Mouse (Mus musculus): ENCODE measurements around the gene Iqsec1. TPM values are rescaled to one million over a fixed set of nuclear protein-coding genes. Genes with fewer than 3 reads are reported as not detected.

Gene Iqsec1
- polyA plus RNA-seq, 1 experiment from 2014 or later: 33.4 TPM

DNA sequence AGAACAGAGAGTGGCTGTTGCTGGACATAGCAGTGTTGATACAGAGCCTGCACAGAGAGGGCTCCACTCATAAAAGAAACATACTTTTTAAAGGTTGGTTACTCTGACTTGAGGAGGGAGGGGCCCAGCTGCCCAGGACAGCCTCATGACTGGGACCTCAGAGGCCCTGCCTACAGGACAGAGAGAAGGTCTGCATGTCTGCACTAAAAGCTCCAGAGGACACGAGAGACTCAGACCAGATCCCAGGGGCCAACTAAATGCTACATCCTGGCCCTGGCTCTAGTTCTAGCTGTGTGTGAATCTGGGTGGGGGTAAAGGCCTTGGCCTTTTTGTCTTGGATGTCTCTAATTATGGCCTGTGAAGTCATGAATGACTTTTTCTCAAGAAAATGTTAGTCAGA, 288.4 kb downstream of the Iqsec1 start:
- Histone ChIP-seq H3K4me2 (ENCODE audit: low read depth, low read length) (no peak overlapping the region), H3K4me1 (ENCODE audit: control insufficient read depth, insufficient read depth, low read length) (peaks cover 33% of the 10 kb centered on the region), H3K9ac (replicated peaks; ENCODE audit: low read depth, low read length) (no peak overlapping the region), H3K27me3 (ENCODE audit: control insufficient read depth, insufficient read depth, low read length) (no peaks in the 10 kb centered on the region), H3K27ac (ENCODE audit: low read depth, low read length) (no peak overlapping the region), H3K9me3 (ENCODE audit: control insufficient read depth, low read length) (no peaks in the 10 kb centered on the region), H3K36me3 (ENCODE audit: control insufficient read depth, insufficient read depth, low read length) (no peaks in the 10 kb centered on the region), H3K4me3 (ENCODE audit: low read depth, low read length) (no peak overlapping the region)
- no peak for ATAC-seq (ENCODE audit: low read depth)
- 50% methylated on average over 1 of the region's 1 CpGs for WGBS

GRCm38 (mm10) chr6:90698843-90699242, 289.6 kb downstream of the Iqsec1 start:
- ATAC-seq (ENCODE audit: low read depth): no peak
- H3K27ac ChIP-seq (ENCODE audit: low read depth, low read length): no peak overlapping the region
- no peaks in the 10 kb centered on the region for H3K27me3 ChIP-seq (ENCODE audit: control insufficient read depth, insufficient read depth, low read length)
- H3K4me2 ChIP-seq (ENCODE audit: low read depth, low read length): no peak overlapping the region
- no peaks in the 10 kb centered on the region for H3K9me3 ChIP-seq (ENCODE audit: control insufficient read depth, low read length)
- H3K4me1 ChIP-seq (ENCODE audit: control insufficient read depth, insufficient read depth, low read length): peaks cover 25% of the 10 kb centered on the region
- no peak overlapping the region for H3K4me3 ChIP-seq (ENCODE audit: low read depth, low read length)
- WGBS: 13% methylated on average over 6 of the region's 6 CpGs
- H3K36me3 ChIP-seq (ENCODE audit: control insufficient read depth, insufficient read depth, low read length): no peaks in the 10 kb centered on the region; the same call in 1 of the 2 replicates
- no peak overlapping the region for H3K9ac ChIP-seq (replicated peaks; ENCODE audit: low read depth, low read length)

DNA sequence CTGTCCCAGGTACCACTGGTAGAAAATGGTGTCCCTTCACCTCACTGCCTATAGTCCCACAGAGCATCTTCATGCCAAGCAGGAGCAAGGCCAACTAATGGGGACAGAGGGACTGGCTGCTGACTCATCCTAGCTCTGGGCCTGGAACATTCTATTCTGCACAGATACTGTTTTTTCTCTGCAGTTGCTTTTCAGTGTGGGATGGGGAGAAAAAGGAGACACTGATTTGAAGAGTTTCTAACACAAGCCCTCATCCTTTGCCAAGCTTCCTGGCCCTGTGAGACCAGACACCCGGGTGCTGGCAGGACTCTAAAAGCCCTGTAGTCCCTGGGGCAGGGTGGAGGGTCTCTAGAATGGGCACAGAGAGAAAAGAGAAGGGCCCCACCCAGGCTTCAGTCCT, 292.7 kb downstream of the Iqsec1 start:
- H3K27ac ChIP-seq (ENCODE audit: low read depth, low read length): no peak overlapping the region
- H3K4me2 ChIP-seq (ENCODE audit: low read depth, low read length): no peak overlapping the region
- H3K4me3 ChIP-seq (ENCODE audit: low read depth, low read length): no peak overlapping the region
- no peak for ATAC-seq (ENCODE audit: low read depth)
- 67% methylated on average over 1 of the region's 1 CpGs for WGBS
- H3K9ac ChIP-seq (replicated peaks; ENCODE audit: low read depth, low read length): no peak overlapping the region
- H3K4me1 ChIP-seq (ENCODE audit: control insufficient read depth, insufficient read depth, low read length): peaks cover 9% of the 10 kb centered on the region; the same call in 1 of the 2 replicates
- H3K36me3 ChIP-seq (ENCODE audit: control insufficient read depth, insufficient read depth, low read length): peaks cover 5% of the 10 kb centered on the region; the same call in 1 of the 2 replicates
- H3K27me3 ChIP-seq (ENCODE audit: control insufficient read depth, insufficient read depth, low read length): no peaks in the 10 kb centered on the region
- no peaks in the 10 kb centered on the region; the same call in 1 of the 2 replicates for H3K9me3 ChIP-seq (ENCODE audit: control insufficient read depth, low read length)

DNA sequence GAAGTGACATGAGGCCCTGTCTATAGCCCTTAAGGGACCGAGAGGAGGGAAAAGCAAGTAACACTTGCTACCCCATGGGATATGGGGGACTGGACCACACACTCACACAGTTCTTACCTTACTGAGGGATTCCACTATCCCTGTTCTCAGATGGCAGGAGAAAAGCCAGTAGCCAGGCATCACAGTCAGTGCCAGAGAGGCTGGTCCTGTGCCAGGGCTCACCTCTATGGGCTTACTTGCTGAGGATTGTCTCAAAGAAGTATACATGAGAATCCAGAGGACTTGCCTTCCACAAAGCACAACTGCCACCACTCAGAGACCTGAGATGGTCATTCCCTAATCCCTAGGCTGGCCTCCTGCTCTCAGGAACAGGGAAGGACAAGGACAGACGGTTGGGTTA, 296.1 kb downstream of the Iqsec1 start:
- H3K27ac ChIP-seq (ENCODE audit: low read depth, low read length): no peak overlapping the region
- WGBS: 93% methylated on average over 2 of the region's 2 CpGs
- ATAC-seq (ENCODE audit: low read depth): no peak

DNA sequence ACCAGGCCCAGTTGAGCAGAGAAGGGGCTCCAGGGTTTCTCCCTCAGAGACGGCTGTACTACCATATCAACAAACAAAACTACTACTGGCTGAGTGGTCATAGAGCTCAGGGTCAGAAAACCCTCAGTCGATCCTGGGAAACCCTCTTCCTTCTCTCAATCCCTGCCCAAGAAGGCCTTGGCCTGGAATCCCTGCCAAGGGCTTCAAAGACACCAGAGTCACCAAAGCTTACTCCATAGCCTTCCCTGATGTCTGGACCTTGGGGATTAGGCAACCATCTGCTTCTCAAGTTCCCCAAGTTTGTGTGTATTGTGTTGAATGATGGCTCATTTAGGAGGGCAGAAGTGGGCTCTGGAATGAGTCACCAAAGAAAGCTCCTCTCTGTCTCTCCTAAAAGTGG, 296.6 kb downstream of the Iqsec1 start:
- Histone ChIP-seq H3K36me3 (ENCODE audit: control insufficient read depth, insufficient read depth, low read length) (peaks cover 14% of the 10 kb centered on the region), H3K27ac (ENCODE audit: low read depth, low read length) (no peak overlapping the region), H3K4me1 (ENCODE audit: control insufficient read depth, insufficient read depth, low read length) (no peaks in the 10 kb centered on the region), H3K27me3 (ENCODE audit: control insufficient read depth, insufficient read depth, low read length) (no peaks in the 10 kb centered on the region), H3K9me3 (ENCODE audit: control insufficient read depth, low read length) (no peaks in the 10 kb centered on the region; the same call in 1 of the 2 replicates), H3K4me2 (ENCODE audit: low read depth, low read length) (no peak overlapping the region), H3K4me3 (ENCODE audit: low read depth, low read length) (no peak overlapping the region), H3K9ac (replicated peaks; ENCODE audit: low read depth, low read length) (no peak overlapping the region)
- WGBS: 90% methylated on average over 2 of the region's 2 CpGs
- ATAC-seq (ENCODE audit: low read depth): no peak

More for the DNA sequence above, 296.1 kb downstream of the Iqsec1 start:
- Histone ChIP-seq H3K4me3 (ENCODE audit: low read depth, low read length) (no peak overlapping the region), H3K9me3 (ENCODE audit: control insufficient read depth, low read length) (no peaks in the 10 kb centered on the region; the same call in 1 of the 2 replicates), H3K36me3 (ENCODE audit: control insufficient read depth, insufficient read depth, low read length) (peaks cover 14% of the 10 kb centered on the region), H3K9ac (replicated peaks; ENCODE audit: low read depth, low read length) (no peak overlapping the region), H3K4me1 (ENCODE audit: control insufficient read depth, insufficient read depth, low read length) (no peaks in the 10 kb centered on the region), H3K4me2 (ENCODE audit: low read depth, low read length) (no peak overlapping the region), H3K27me3 (ENCODE audit: control insufficient read depth, insufficient read depth, low read length) (no peaks in the 10 kb centered on the region)

DNA sequence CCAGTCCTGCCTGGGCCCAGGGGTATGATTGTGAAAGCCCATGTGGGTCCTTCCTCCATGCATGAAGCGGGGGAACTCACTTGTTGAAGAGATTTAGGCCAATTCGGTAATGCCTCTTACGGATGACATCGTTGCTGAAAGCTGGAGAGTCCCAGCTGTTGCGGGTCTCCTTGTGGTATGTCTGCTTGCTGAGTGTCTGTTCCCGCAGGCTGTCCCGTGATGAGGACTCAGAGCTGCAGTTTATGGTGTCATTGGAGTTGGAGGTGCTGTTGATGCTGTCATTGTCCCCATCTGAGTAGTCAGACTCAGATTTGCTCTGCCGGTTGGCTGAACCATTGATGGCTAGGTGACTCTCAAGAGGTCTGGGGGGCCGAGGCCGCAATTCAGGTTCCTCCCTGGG, 299.0 kb downstream of the Iqsec1 start:
- Histone ChIP-seq H3K4me3 (ENCODE audit: low read depth, low read length) (no peak overlapping the region), H3K27ac (ENCODE audit: low read depth, low read length) (no peak overlapping the region), H3K27me3 (ENCODE audit: control insufficient read depth, insufficient read depth, low read length) (no peaks in the 10 kb centered on the region), H3K9ac (replicated peaks; ENCODE audit: low read depth, low read length) (no peak overlapping the region), H3K4me2 (ENCODE audit: low read depth, low read length) (no peak overlapping the region), H3K9me3 (ENCODE audit: control insufficient read depth, low read length) (no peaks in the 10 kb centered on the region; the same call in 1 of the 2 replicates), H3K4me1 (ENCODE audit: control insufficient read depth, insufficient read depth, low read length) (0 out of 2 replicates have a peak, but pooled peaks cover 2% of the 10 kb centered on the region), H3K36me3 (ENCODE audit: control insufficient read depth, insufficient read depth, low read length) (peaks cover 14% of the 10 kb centered on the region)
- ATAC-seq (ENCODE audit: low read depth): no peak
- WGBS: 82% methylated on average over 10 of the region's 10 CpGs

DNA sequence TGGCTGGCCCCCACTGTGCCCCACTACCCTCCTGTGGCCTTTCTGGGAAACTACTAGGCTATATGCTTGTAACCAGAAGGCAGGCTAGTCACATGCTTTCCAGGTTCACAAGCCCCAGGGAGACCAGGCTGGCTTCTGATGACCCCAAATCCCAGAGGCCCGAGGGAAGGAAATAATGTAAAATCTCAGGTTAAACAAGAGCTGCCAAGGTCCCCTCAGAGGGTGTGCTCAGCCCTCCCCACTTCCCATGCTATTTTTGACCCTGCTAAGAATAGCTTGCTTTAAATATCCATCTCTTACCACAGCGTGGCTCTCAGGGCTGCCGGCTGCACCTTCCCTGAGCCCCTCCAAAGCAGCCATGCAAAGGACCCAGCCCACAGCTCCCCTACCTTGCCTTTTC, 299.7 kb downstream of the Iqsec1 start:
- H3K27ac ChIP-seq (ENCODE audit: low read depth, low read length): no peak overlapping the region
- WGBS: 86% methylated on average over 3 of the region's 3 CpGs
- H3K36me3 ChIP-seq (ENCODE audit: control insufficient read depth, insufficient read depth, low read length): peaks cover 14% of the 10 kb centered on the region
- H3K4me2 ChIP-seq (ENCODE audit: low read depth, low read length): no peak overlapping the region
- H3K9ac ChIP-seq (replicated peaks; ENCODE audit: low read depth, low read length): no peak overlapping the region
- no peaks in the 10 kb centered on the region for H3K27me3 ChIP-seq (ENCODE audit: control insufficient read depth, insufficient read depth, low read length)
- H3K4me3 ChIP-seq (ENCODE audit: low read depth, low read length): no peak overlapping the region
- no peak for ATAC-seq (ENCODE audit: low read depth)
- H3K4me1 ChIP-seq (ENCODE audit: control insufficient read depth, insufficient read depth, low read length): 0 out of 2 replicates have a peak, but pooled peaks cover 2% of the 10 kb centered on the region
- H3K9me3 ChIP-seq (ENCODE audit: control insufficient read depth, low read length): no peaks in the 10 kb centered on the region; the same call in 1 of the 2 replicates

- Histone ChIP-seq H3K4me3 (ENCODE audit: low read depth, low read length) (no peak overlapping the region), H3K9me3 (ENCODE audit: control insufficient read depth, low read length) (no peaks in the 10 kb centered on the region; the same call in 1 of the 2 replicates), H3K4me2 (ENCODE audit: low read depth, low read length) (no peak overlapping the region), H3K4me1 (ENCODE audit: control insufficient read depth, insufficient read depth, low read length) (0 out of 2 replicates have a peak, but pooled peaks cover 2% of the 10 kb centered on the region), H3K27ac (ENCODE audit: low read depth, low read length) (no peak overlapping the region), H3K27me3 (ENCODE audit: control insufficient read depth, insufficient read depth, low read length) (no peaks in the 10 kb centered on the region), H3K9ac (replicated peaks; ENCODE audit: low read depth, low read length) (no peak overlapping the region), H3K36me3 (ENCODE audit: control insufficient read depth, insufficient read depth, low read length) (peaks cover 14% of the 10 kb centered on the region)
- no peak for ATAC-seq (ENCODE audit: low read depth)
- 97% methylated on average over 6 of the region's 6 CpGs for WGBS
These were observed 300.5 kb downstream of the Iqsec1 start for GRCm38 (mm10) chr6:90688003-90688402.

- Histone ChIP-seq H3K4me2 (ENCODE audit: low read depth, low read length) (no peak overlapping the region), H3K9ac (replicated peaks; ENCODE audit: low read depth, low read length) (no peak overlapping the region), H3K36me3 (ENCODE audit: control insufficient read depth, insufficient read depth, low read length) (peaks cover 14% of the 10 kb centered on the region), H3K4me3 (ENCODE audit: low read depth, low read length) (no peak overlapping the region), H3K9me3 (ENCODE audit: control insufficient read depth, low read length) (no peaks in the 10 kb centered on the region; the same call in 1 of the 2 replicates), H3K4me1 (ENCODE audit: control insufficient read depth, insufficient read depth, low read length) (0 out of 2 replicates have a peak, but pooled peaks cover 2% of the 10 kb centered on the region), H3K27ac (ENCODE audit: low read depth, low read length) (no peak overlapping the region), H3K27me3 (ENCODE audit: control insufficient read depth, insufficient read depth, low read length) (no peaks in the 10 kb centered on the region)
- 45% methylated on average over 1 of the region's 1 CpGs for WGBS
- ATAC-seq (ENCODE audit: low read depth): no peak
These were observed 301.7 kb downstream of the Iqsec1 start for GRCm38 (mm10) chr6:90686812-90687211.
